Mouse (Mus musculus): Measurements from ENCODE around the gene Il2.

DNA sequence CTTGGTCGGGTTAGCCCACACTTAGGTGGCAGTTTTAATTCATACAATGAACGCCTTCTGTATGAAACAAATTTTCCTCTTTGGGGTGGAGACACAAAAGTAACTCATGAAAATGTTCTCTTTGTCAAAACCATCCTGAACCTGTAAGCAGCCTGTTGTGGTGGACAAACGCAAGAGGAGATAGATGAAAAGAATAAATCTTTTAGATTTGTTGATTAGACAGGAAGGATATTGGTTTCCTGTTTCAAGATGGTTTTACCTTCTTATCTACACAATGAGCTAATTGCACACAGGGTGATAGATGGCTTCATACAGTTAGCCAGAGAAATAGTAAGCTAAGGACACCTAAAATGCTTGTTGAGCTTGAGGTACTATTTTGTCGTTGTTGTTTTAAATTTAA, 403 bp upstream of the Il2 start:
- no peak for TF ChIP-seq CTCF (IDR thresholded peaks at IDR 0.05)
- TF ChIP-seq POLR2A (IDR thresholded peaks at IDR 0.05; ENCODE audit: insufficient read depth, low read depth, low read length), result no peak

All from heart, adult 2 months (tissue).